In genomic region chr12:100520077-100520793, GRCm38 (mm10) we compare ENCODE assay signal across 8 mouse cellular contexts. TPM values are rescaled to one million over a fixed set of nuclear protein-coding genes. Genes with fewer than 3 reads are reported as not detected.
DNase-seq lines count a peak whose midpoint lies in the region; ATAC-seq and TF ChIP-seq lines count a peak whose summit lies in the region.

No protein-coding gene starts in this region.

- no peak for TF ChIP-seq POLR2A in cerebellum, adult 2 months (IDR thresholded peaks at IDR 0.05; ENCODE audit: borderline replicate concordance, insufficient read depth, low read length)
- no peak for TF ChIP-seq POLR2A in small intestine, adult 2 months (IDR thresholded peaks at IDR 0.05; ENCODE audit: low read depth, low read length)

- intact Hi-C loops in gastrocnemius, adult 2 months (cut with DNase I), result loop anchor here (5.0 kb wide), 2 partner anchors 318 to 333 kb away; no protein-coding TSS in a partner anchor

- peak overlapping the region; percentile 99 for H3K9ac ChIP-seq in hindbrain, embryonic 14.5 days

- under 1% methylated on average over 76 of the region's 76 CpGs for WGBS in cerebellum, adult 2 months
- under 1% methylated on average over 71 of the region's 76 CpGs for WGBS in hindbrain, embryonic 14.5 days
- WGBS in limb, embryonic 10.5 days, result 3% methylated on average over 76 of the region's 76 CpGs
- WGBS in midbrain, embryonic 10.5 days, result under 1% methylated on average over 76 of the region's 76 CpGs
- WGBS in small intestine, adult 2 months, result 4% methylated on average over 76 of the region's 76 CpGs

- peak overlapping the region; percentile 71 for H3K4me3 ChIP-seq in cerebellum, adult 2 months (replicated peaks; ENCODE audit: insufficient read depth, low read depth, low read length)
- H3K4me3 ChIP-seq in gastrocnemius, adult 2 months, result peak overlapping the region; percentile 92
- peak overlapping the region; percentile 91 for H3K4me3 ChIP-seq in hindbrain, embryonic 14.5 days (replicated peaks; ENCODE audit: low read length)
- peak overlapping the region; percentile 90 for H3K4me3 ChIP-seq in limb, embryonic 10.5 days
- peak overlapping the region; percentile 91 for H3K4me3 ChIP-seq in midbrain, embryonic 10.5 days
- H3K4me3 ChIP-seq in small intestine, adult 2 months (ENCODE audit: low read depth, low read length), result peak overlapping the region; percentile 64

- H3K4me2 ChIP-seq in hindbrain, embryonic 14.5 days (replicated peaks), result peak overlapping the region; percentile 70

- H3K36me3 ChIP-seq in hindbrain, embryonic 14.5 days (replicated peaks; ENCODE audit: control insufficient read depth, insufficient read depth), result no peaks in the 10 kb centered on the region
- H3K36me3 ChIP-seq in limb, embryonic 10.5 days, result peaks cover 21% of the 10 kb centered on the region
- H3K36me3 ChIP-seq in midbrain, embryonic 10.5 days, result peaks cover 14% of the 10 kb centered on the region
- H3K36me3 ChIP-seq in small intestine, adult 2 months (ENCODE audit: control insufficient read depth, insufficient read depth, low read length), result no peaks in the 10 kb centered on the region

- CTCF ChIA-PET in Patski (lab: Charles Lee), result no interaction called here

- in situ Hi-C loops in Patski (cut with MboI; ENCODE audit: low pct_unique_long_range_greater_than_20kb), result no loop called here

- peak; percentile 48 for ATAC-seq in Patski
- ATAC-seq in hindbrain, embryonic 14.5 days (ENCODE audit: low FRiP score), result peak; percentile 75
- no peak for ATAC-seq in monocyte, adult 5-6 weeks (replicated peaks; ENCODE audit: insufficient number of reproducible peaks, low FRiP score, low TSS enrichment, poor library complexity, severe bottlenecking)

- TF ChIP-seq CTCF in Patski (IDR thresholded peaks at IDR 0.05), result no peak
- TF ChIP-seq CTCF in cerebellum, adult 2 months (IDR thresholded peaks at IDR 0.05; ENCODE audit: borderline replicate concordance, insufficient read depth, low read depth, low read length), result no peak
- no peak for TF ChIP-seq CTCF in gastrocnemius, adult 2 months (IDR thresholded peaks at IDR 0.05)
- no peak for TF ChIP-seq CTCF in small intestine, adult 2 months (IDR thresholded peaks at IDR 0.05; ENCODE audit: extremely low read depth, insufficient read length, insufficient replicate concordance, low read depth, low read length)

- peak overlapping the region; percentile 92 for H3K27ac ChIP-seq in cerebellum, adult 2 months (ENCODE audit: insufficient read depth, low read length)
- H3K27ac ChIP-seq in gastrocnemius, adult 2 months, result peak overlapping the region; percentile 94
- H3K27ac ChIP-seq in hindbrain, embryonic 14.5 days, result peak overlapping the region; percentile 86
- peak overlapping the region; percentile 96 for H3K27ac ChIP-seq in limb, embryonic 10.5 days
- peak overlapping the region; percentile 97 for H3K27ac ChIP-seq in midbrain, embryonic 10.5 days (replicated peaks)
- 0 out of 2 replicates have a peak overlapping the region, but pooled peaks have one; percentile 2 for H3K27ac ChIP-seq in small intestine, adult 2 months (ENCODE audit: insufficient read depth, low read depth, low read length)

- H3K27me3 ChIP-seq in Patski, result no peaks in the 10 kb centered on the region
- no peaks in the 10 kb centered on the region for H3K27me3 ChIP-seq in cerebellum, adult 2 months (ENCODE audit: control insufficient read depth, insufficient read depth, low read length)
- no peaks in the 10 kb centered on the region for H3K27me3 ChIP-seq in hindbrain, embryonic 14.5 days (ENCODE audit: control insufficient read depth, insufficient read depth, low read length)
- no peaks in the 10 kb centered on the region for H3K27me3 ChIP-seq in limb, embryonic 10.5 days (ENCODE audit: low read depth, poor library complexity, severe bottlenecking)
- peaks cover 13% of the 10 kb centered on the region; the same call in 1 of the 2 replicates for H3K27me3 ChIP-seq in midbrain, embryonic 10.5 days (ENCODE audit: low read depth, poor library complexity, severe bottlenecking)
- H3K27me3 ChIP-seq in small intestine, adult 2 months (ENCODE audit: control insufficient read depth, insufficient read depth, low read length), result no peaks in the 10 kb centered on the region

- POLR2A ChIA-PET in Patski (lab: Charles Lee), result interaction anchor here (0.6 kb wide), 1 partner anchor 187 kb away, joined by 3 read pairs; no protein-coding TSS in a partner anchor

- peaks cover 25% of the 10 kb centered on the region for H3K4me1 ChIP-seq in cerebellum, adult 2 months (ENCODE audit: control insufficient read depth, insufficient read depth, low read length)
- H3K4me1 ChIP-seq in hindbrain, embryonic 14.5 days (replicated peaks; ENCODE audit: control insufficient read depth, insufficient read depth, low read length), result peaks cover 13% of the 10 kb centered on the region
- peaks cover 21% of the 10 kb centered on the region for H3K4me1 ChIP-seq in limb, embryonic 10.5 days
- peaks cover 26% of the 10 kb centered on the region for H3K4me1 ChIP-seq in midbrain, embryonic 10.5 days
- H3K4me1 ChIP-seq in small intestine, adult 2 months (ENCODE audit: control insufficient read depth, insufficient read depth, insufficient read length, low read length), result peaks cover 12% of the 10 kb centered on the region

- no peak for DNase-seq in Patski (ENCODE audit: low read depth, low spot score)
- DNase-seq in cerebellum, adult 2 months, result peak; percentile 67 to 78
- peak; percentile 81 for DNase-seq in gastrocnemius, adult 2 months
- DNase-seq in hindbrain, embryonic 14.5 days (ENCODE audit: low spot score), result peak; percentile 50
- peak; percentile 77 for DNase-seq in limb, embryonic 10.5 days (ENCODE audit: low spot score)
- peak; percentile 65 for DNase-seq in midbrain, embryonic 10.5 days (ENCODE audit: low spot score)

- no peaks in the 10 kb centered on the region for H3K9me3 ChIP-seq in hindbrain, embryonic 14.5 days (ENCODE audit: control insufficient read depth, low read length)
- H3K9me3 ChIP-seq in limb, embryonic 10.5 days (replicated peaks), result no peaks in the 10 kb centered on the region
- no peaks in the 10 kb centered on the region for H3K9me3 ChIP-seq in midbrain, embryonic 10.5 days (replicated peaks)

RNA-seq across cellular contexts. Expression of gene Ttc7b, which starts 0.4 kb away (rescaled TPM):
- polyA plus RNA-seq in Patski (2021), result 21.3 TPM
- polyA plus RNA-seq in cerebellum, adult 2 months (2012; rRNA removed), result 144 and 149 TPM in 2 replicates
- total RNA-seq in gastrocnemius, adult 2 months (2021), result 100 to 1,000 TPM; 147 to 160 TPM
- polyA plus RNA-seq in hindbrain, embryonic 14.5 days (2014; fragmentation: Nextera tagmentation; extraction: Ambion mirVana), result 12.2 and 12.4 TPM in 2 replicates
- 4.3 and 4.7 TPM in 2 replicates for polyA plus RNA-seq in limb, embryonic 10.5 days (2016; fragmentation: Nextera tagmentation; extraction: Ambion mirVana)
- 5.1 and 5.2 TPM in 2 replicates for polyA plus RNA-seq in midbrain, embryonic 10.5 days (2016; fragmentation: Nextera tagmentation; extraction: Ambion mirVana)
- polyA plus RNA-seq in small intestine, adult 2 months (2012; rRNA removed), result 10.8 and 13.0 TPM in 2 replicates
- total RNA-seq in monocyte, adult 5-6 weeks (2017), result 35.7 to 65.7 TPM (median 49.1 TPM) in 3 replicates

Comparison
In these comparisons a context has a peak if more than half of its experiments do, and no peak if none do; other contexts are left out.
1. H3K27ac ChIP-seq: peak in every context shown above with its lines; median percentile 97 in midbrain, embryonic 10.5 days; 96 in limb, embryonic 10.5 days; 94 in gastrocnemius, adult 2 months; 92 in cerebellum, adult 2 months; 86 in hindbrain, embryonic 14.5 days; 2 in small intestine, adult 2 months.